23 mouse cellular contexts compared by ENCODE assay signal in the genomic region with DNA sequence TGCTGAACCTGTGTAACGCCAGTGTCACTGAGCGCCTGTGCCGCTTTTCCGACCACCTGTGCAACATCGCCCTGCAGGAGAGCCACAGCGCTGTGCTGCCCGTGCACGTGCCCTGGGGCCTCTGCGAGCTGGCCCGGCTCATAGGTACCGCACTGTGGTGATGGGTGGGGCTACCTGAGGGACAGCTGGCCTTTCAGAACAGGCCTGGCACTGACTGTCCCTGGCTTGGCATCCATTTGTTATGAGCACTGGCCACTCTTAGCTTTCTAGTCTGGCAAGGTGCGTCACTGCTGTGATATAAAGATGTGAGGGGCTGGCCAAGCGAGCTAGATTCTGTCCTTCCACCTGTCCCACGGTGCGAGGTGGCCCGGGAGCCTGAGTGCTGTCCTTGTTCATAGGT. TPM values are rescaled to one million over a fixed set of nuclear protein-coding genes. Genes with fewer than 3 reads are reported as not detected.
DNase-seq lines count a peak whose midpoint lies in the region; ATAC-seq lines count a peak whose summit lies in the region.
"Had no signal": no experiment of that assay in that cellular context is flagged by ENCODE, and none has a peak within 500 bp of the region (broad histone marks: within the 10 kb centered on the region; RNA-seq: fewer than 3 reads in every experiment).

No protein-coding gene starts in this region.

- peaks cover 98% of the 10 kb centered on the region for H3K36me3 ChIP-seq in limb, embryonic 12.5 days
- H3K36me3 ChIP-seq in limb, embryonic 10.5 days, result peaks cover 99% of the 10 kb centered on the region

- no peaks in the 10 kb centered on the region for H3K4me1 ChIP-seq in limb, embryonic 12.5 days (replicated peaks)
- no peaks in the 10 kb centered on the region; the same call in 1 of the 2 replicates for H3K4me1 ChIP-seq in limb, embryonic 10.5 days
- H3K4me1 ChIP-seq: embryonic facial prominence, embryonic 13.5 days; forebrain, embryonic 12.5 days; kidney, embryonic 15.5 days; limb, embryonic 13.5 days had no signal

- H3K9ac ChIP-seq in limb, embryonic 12.5 days (replicated peaks), result 0 out of 2 replicates have a peak overlapping the region, but pooled peaks have one; percentile 27
- H3K9ac ChIP-seq: embryonic facial prominence, embryonic 13.5 days; forebrain, embryonic 12.5 days; forebrain, postnatal 0 days; kidney, embryonic 15.5 days; limb, embryonic 13.5 days; liver, embryonic 12.5 days; liver, postnatal 0 days; midbrain, embryonic 15.5 days had no signal

- H3K27ac ChIP-seq in limb, embryonic 12.5 days, result no peak overlapping the region
- no peak overlapping the region for H3K27ac ChIP-seq in limb, embryonic 10.5 days
- H3K27ac ChIP-seq: embryonic facial prominence, embryonic 13.5 days; forebrain, embryonic 12.5 days; hindbrain, embryonic 10.5 days; kidney, embryonic 15.5 days; limb, embryonic 13.5 days; liver, embryonic 12.5 days; midbrain, embryonic 15.5 days; stomach, postnatal 0 days had no signal

- DNase-seq in limb, embryonic 10.5 days (ENCODE audit: low spot score), result no peak
- DNase-seq in cerebellum, adult 11 months, result peak; percentile 61
- peak; percentile 61 for DNase-seq in cerebellum, adult 8-10 months
- peak; percentile 68 to 77 for DNase-seq in cerebellum, postnatal 25 days
- no peak for DNase-seq in testis, postnatal 14 days (ENCODE audit: low spot score)
- no peak for DNase-seq in adrenal gland, postnatal 14 days
- DNase-seq: forebrain, postnatal 0 days; heart, postnatal 14 days; kidney, adult 18-20 months; liver, postnatal 0 days; lung, postnatal 4 days; thymus, adult 2 months; thymus, postnatal 36 days had no signal

- no peak overlapping the region for H3K4me3 ChIP-seq in limb, embryonic 12.5 days (replicated peaks)
- no peak overlapping the region for H3K4me3 ChIP-seq in limb, embryonic 10.5 days
- H3K4me3 ChIP-seq: embryonic facial prominence, embryonic 13.5 days; forebrain, embryonic 12.5 days; hindbrain, embryonic 10.5 days; kidney, embryonic 15.5 days; limb, embryonic 13.5 days; liver, embryonic 12.5 days; midbrain, embryonic 15.5 days had no signal

- H3K4me2 ChIP-seq in limb, embryonic 12.5 days, result no peak overlapping the region
- H3K4me2 ChIP-seq: embryonic facial prominence, embryonic 13.5 days; forebrain, embryonic 12.5 days; kidney, embryonic 15.5 days; limb, embryonic 13.5 days; liver, embryonic 12.5 days; midbrain, embryonic 15.5 days had no signal

- no peaks in the 10 kb centered on the region for H3K27me3 ChIP-seq in limb, embryonic 12.5 days
- no peaks in the 10 kb centered on the region for H3K27me3 ChIP-seq in limb, embryonic 10.5 days (ENCODE audit: low read depth, poor library complexity, severe bottlenecking)
- H3K27me3 ChIP-seq: embryonic facial prominence, embryonic 13.5 days; forebrain, embryonic 12.5 days; kidney, embryonic 15.5 days; limb, embryonic 13.5 days; liver, embryonic 12.5 days; midbrain, embryonic 15.5 days had no signal

- 90% methylated on average over 16 of the region's 16 CpGs for WGBS in limb, embryonic 12.5 days
- 96% methylated on average over 16 of the region's 16 CpGs for WGBS in limb, embryonic 10.5 days

- no peak for ATAC-seq in limb, embryonic 12.5 days (ENCODE audit: insufficient number of reproducible peaks, insufficient read depth, low FRiP score, low TSS enrichment, low read depth)
- ATAC-seq: forebrain, postnatal 0 days; hindbrain, embryonic 16.5 days; liver, embryonic 12.5 days; liver, postnatal 0 days; midbrain, embryonic 15.5 days had no signal

- no peaks in the 10 kb centered on the region for H3K9me3 ChIP-seq in limb, embryonic 12.5 days
- H3K9me3 ChIP-seq in limb, embryonic 10.5 days (replicated peaks), result no peaks in the 10 kb centered on the region
- H3K9me3 ChIP-seq: embryonic facial prominence, embryonic 13.5 days; forebrain, embryonic 12.5 days; hindbrain, embryonic 10.5 days; kidney, embryonic 15.5 days; limb, embryonic 13.5 days; liver, embryonic 12.5 days; midbrain, embryonic 15.5 days had no signal

RNA-seq across cellular contexts. Expression of gene Caskin2, which starts 21.5 kb away (rescaled TPM):
- polyA plus RNA-seq in limb, embryonic 12.5 days (2016; fragmentation: Nextera tagmentation; extraction: Ambion mirVana), result 14.9 and 16.2 TPM in 2 replicates
- polyA plus RNA-seq in limb, embryonic 10.5 days (2016; fragmentation: Nextera tagmentation; extraction: Ambion mirVana), result 18.1 and 18.9 TPM in 2 replicates
- 53.7 and 57.5 TPM in 2 replicates for total RNA-seq in adrenal gland, postnatal 14 days (2021)

RNA-seq across cellular contexts. Expression of gene Tsen54, which starts 22.6 kb away (rescaled TPM):
- 33.2 and 36.1 TPM in 2 replicates for polyA plus RNA-seq in limb, embryonic 12.5 days (2016; fragmentation: Nextera tagmentation; extraction: Ambion mirVana)
- polyA plus RNA-seq in limb, embryonic 10.5 days (2016; fragmentation: Nextera tagmentation; extraction: Ambion mirVana), result 42.5 and 48.8 TPM in 2 replicates
- 16.3 and 20.3 TPM in 2 replicates for total RNA-seq in adrenal gland, postnatal 14 days (2021)

RNA-seq across cellular contexts. Expression of gene Tmem94, which starts 26.7 kb away (rescaled TPM):
- polyA plus RNA-seq in limb, embryonic 12.5 days (2016; fragmentation: Nextera tagmentation; extraction: Ambion mirVana), result 26.5 and 31.9 TPM in 2 replicates
- 30.6 and 37.7 TPM in 2 replicates for polyA plus RNA-seq in limb, embryonic 10.5 days (2016; fragmentation: Nextera tagmentation; extraction: Ambion mirVana)
- 64.4 and 65.1 TPM in 2 replicates for total RNA-seq in adrenal gland, postnatal 14 days (2021)

RNA-seq across cellular contexts. Expression of gene Llgl2, which starts 31.9 kb away (rescaled TPM):
- polyA plus RNA-seq in limb, embryonic 12.5 days (2016; fragmentation: Nextera tagmentation; extraction: Ambion mirVana), result 5.2 and 6.3 TPM in 2 replicates
- polyA plus RNA-seq in limb, embryonic 10.5 days (2016; fragmentation: Nextera tagmentation; extraction: Ambion mirVana), result 11.2 and 12.3 TPM in 2 replicates
- 11.4 and 11.8 TPM in 2 replicates for total RNA-seq in adrenal gland, postnatal 14 days (2021)

Comparison
In these comparisons a context has a peak if more than half of its experiments do, and no peak if none do; other contexts are left out.
1. DNase-seq: peak in cerebellum, adult 11 months (single experiment), cerebellum, adult 8-10 months (single experiment) and cerebellum, postnatal 25 days (2 of 2); none in limb, embryonic 10.5 days (single experiment), testis, postnatal 14 days (single experiment) and adrenal gland, postnatal 14 days (single experiment).